Mouse (Mus musculus) neural tube, embryonic 13.5 days (tissue): ENCODE data around the gene Hes1. TPM values are rescaled to one million over a fixed set of nuclear protein-coding genes. Genes with fewer than 3 reads are reported as not detected.
A peak's percentile ranks its signal among the peaks of the same experiment; 100 is the strongest.

Experiments used
- ATAC-seq: fragments of 200-750 bp; cut with Nextera tagmentation; 2 replicates; pipeline ENCODE4 v1.8.0; 2017; ENCODE audit warnings: low read depth, mild to moderate bottlenecking, moderate TSS enrichment, moderate library complexity
- H3K27ac ChIP-seq: fragments of 300-500 bp; sonication (generic); replicated peaks from 2 replicates; pipeline ENCODE4 v1.5.1; 2015; ENCODE audit warnings: moderate library complexity, mild to moderate bottlenecking, inconsistent platforms
- H3K27me3 ChIP-seq: fragments of 300-500 bp; sonication (generic); 2 replicates; pipeline ENCODE4 v1.6.1; 2015; ENCODE audit warnings: mild to moderate bottlenecking, inconsistent platforms
- H3K36me3 ChIP-seq: fragments of 300-500 bp; sonication (generic); 2 replicates; pipeline ENCODE4 v1.6.1; 2015; ENCODE audit warnings: mild to moderate bottlenecking, inconsistent platforms
- H3K4me1 ChIP-seq: fragments of 300-500 bp; sonication (generic); replicated peaks from 2 replicates; pipeline ENCODE4 v1.6.1; 2015; ENCODE audit warnings: inconsistent platforms
- H3K4me2 ChIP-seq: fragments of 300-500 bp; sonication (generic); 2 replicates; pipeline ENCODE4 v1.6.1; 2015; ENCODE audit warnings: inconsistent platforms, mild to moderate bottlenecking, moderate library complexity
- H3K4me3 ChIP-seq: fragments of 300-500 bp; sonication (generic); 2 replicates; pipeline ENCODE4 v1.5.1; 2015; ENCODE audit warnings: mild to moderate bottlenecking, inconsistent platforms
- H3K9ac ChIP-seq: fragments of 300-500 bp; sonication (generic); 2 replicates; pipeline ENCODE4 v1.6.1; 2015; ENCODE audit warnings: moderate library complexity, mild to moderate bottlenecking, inconsistent platforms
- H3K9me3 ChIP-seq: fragments of 300-500 bp; sonication (generic); 2 replicates; pipeline ENCODE4 v1.6.1; 2016; ENCODE audit warnings: inconsistent platforms
- WGBS: fragments of 180-500 bp; shearing (Covaris S2); methylation state at CpG from one replicate; pipeline ENCODE4 v1.1.7; 2015; 5-methylcytosine and 5-hydroxymethylcytosine counted together
- polyA plus RNA-seq: library from polyadenylated mRNA; unstranded; fragments of >200 nt; fragmentation: Nextera tagmentation; extraction: Ambion mirVana; gene quantifications from 2 replicates; pipeline ENCODE4 v1.2.1, GENCODE M21; 2015

Gene Hes1
- polyA plus RNA-seq, 1 experiment from 2014 or later, result 19.4 TPM

DNA sequence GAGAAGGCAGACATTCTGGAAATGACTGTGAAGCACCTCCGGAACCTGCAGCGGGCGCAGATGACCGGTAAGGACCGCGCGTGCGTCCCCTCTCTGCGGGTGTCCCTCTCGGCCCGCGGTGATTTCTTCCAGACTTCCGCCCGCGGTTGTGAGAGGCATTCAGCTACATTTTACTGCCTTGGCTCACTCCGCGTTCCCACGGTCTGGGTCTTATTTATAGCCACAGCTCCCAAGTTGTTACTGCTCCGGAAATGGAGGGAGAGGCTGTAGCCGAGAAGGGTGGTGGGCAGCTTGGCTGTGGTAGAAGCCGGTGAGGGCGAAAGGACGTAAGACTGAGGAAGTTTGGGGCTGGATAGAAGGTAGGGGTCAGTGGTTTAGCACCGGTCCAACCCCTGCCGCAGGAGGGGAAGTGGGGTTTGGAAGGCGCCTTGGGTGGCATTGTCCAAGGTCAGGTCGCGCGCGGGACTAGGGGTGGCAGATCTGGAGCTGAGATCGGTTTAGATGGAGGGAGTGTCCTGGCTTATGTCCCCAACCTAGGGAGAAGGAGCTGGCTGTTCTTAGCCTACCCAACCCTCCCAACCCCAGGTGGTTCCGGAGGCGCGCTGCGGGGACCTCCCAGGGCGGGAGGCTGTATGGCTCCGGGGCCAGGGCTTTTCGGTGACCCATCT, 2.1 kb downstream of the Hes1 start:
- Histone ChIP-seq H3K4me1 (peaks cover 78% of the 10 kb centered on the region), H3K27me3 (peaks cover 43% of the 10 kb centered on the region), H3K9ac (peak overlapping the region; percentile 73), H3K4me2 (peak overlapping the region; percentile 95), H3K4me3 (peak overlapping the region; percentile 67), H3K36me3 (no peaks in the 10 kb centered on the region), H3K9me3 (no peaks in the 10 kb centered on the region), H3K27ac (peak overlapping the region; percentile 86)
- under 1% methylated on average over 38 of the region's 38 CpGs for WGBS
- ATAC-seq, result no peak

DNA sequence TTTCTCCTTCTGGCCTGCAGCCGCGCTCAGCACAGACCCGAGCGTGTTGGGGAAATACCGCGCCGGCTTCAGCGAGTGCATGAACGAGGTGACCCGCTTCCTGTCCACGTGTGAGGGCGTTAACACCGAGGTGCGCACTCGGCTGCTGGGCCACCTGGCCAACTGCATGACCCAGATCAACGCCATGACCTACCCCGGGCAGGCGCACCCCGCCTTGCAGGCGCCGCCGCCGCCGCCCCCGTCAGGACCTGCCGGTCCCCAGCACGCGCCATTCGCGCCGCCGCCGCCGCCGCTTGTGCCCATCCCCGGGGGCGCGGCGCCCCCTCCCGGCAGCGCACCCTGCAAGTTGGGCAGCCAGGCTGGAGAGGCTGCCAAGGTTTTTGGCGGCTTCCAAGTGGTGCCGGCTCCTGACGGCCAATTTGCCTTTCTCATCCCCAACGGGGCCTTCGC, 2.7 kb downstream of the Hes1 start:
- no peaks in the 10 kb centered on the region for H3K36me3 ChIP-seq
- peaks cover 72% of the 10 kb centered on the region for H3K4me1 ChIP-seq
- peaks cover 42% of the 10 kb centered on the region for H3K27me3 ChIP-seq
- peak overlapping the region; percentile 73 for H3K9ac ChIP-seq
- H3K9me3 ChIP-seq, result no peaks in the 10 kb centered on the region
- peak overlapping the region; percentile 86 for H3K27ac ChIP-seq
- ATAC-seq, result no peak
- peak overlapping the region; percentile 95 for H3K4me2 ChIP-seq
- WGBS, result under 1% methylated on average over 45 of the region's 46 CpGs
- H3K4me3 ChIP-seq, result peak overlapping the region; percentile 67

DNA sequence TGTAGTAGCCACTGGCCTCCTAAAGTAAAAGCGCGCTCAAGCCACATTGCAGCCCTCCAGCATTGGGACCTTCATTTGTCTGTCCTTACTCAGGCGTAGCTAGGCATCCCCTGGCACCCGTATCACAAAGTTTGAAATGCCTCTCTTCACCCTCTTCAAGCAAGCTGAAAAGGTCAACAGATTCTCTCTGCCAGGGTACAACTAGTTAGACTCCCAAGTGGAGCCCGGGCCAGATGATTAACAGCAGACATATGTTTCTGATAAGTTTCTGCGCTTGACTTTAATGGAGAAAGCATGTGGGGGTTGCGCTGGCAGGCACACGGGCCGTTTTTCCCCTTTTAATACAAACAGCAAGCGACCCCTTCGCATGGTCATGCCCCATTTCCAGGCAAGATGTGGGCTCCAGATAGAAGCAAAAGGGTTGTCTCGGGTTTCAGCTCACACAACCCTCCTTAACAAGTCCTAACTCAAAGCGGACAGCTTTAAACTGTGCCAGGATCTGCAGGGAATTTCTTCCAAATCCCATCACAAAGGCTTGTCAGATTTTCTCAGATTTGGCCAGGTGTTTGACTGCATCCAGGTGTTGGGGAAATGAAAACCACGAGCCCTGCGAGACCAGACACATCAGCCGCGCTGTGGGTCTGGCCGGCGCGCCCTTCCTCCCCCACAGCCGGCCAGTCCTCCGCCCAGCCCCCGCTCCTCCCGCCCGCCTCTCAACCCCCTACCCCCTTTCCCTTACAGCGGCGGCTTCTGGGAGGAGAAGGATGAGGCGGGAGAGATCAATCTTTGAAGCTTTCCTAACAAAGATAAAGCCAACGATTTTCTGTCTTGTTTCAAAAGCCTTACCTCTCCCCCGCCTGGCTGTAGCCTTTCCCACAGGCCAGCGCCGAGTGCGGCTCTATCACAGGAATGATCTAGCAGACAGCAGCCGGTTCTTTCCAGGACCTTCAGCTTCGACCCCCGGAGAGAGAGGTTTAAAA, 4.1 kb downstream of the Hes1 start:
- Histone ChIP-seq H3K27me3 (peaks cover 46% of the 10 kb centered on the region), H3K4me1 (peaks cover 58% of the 10 kb centered on the region)

GRCm38 (mm10) chr16:30069580-30069949, 5.4 kb downstream of the Hes1 start:
- peak overlapping the region; percentile 45 for H3K4me3 ChIP-seq
- no peaks in the 10 kb centered on the region for H3K36me3 ChIP-seq
- H3K27ac ChIP-seq, result peak overlapping the region; percentile 81
- peaks cover 59% of the 10 kb centered on the region for H3K27me3 ChIP-seq
- ATAC-seq, result peak; percentile 3; the same call in 1 of the 2 replicates
- peak overlapping the region; percentile 76 for H3K4me2 ChIP-seq
- H3K4me1 ChIP-seq, result peaks cover 54% of the 10 kb centered on the region
- peak overlapping the region; percentile 75; the same call in 1 of the 2 replicates for H3K9ac ChIP-seq
- WGBS, result 0% methylated on average over 4 of the region's 4 CpGs
- H3K9me3 ChIP-seq, result no peaks in the 10 kb centered on the region

More for the DNA sequence above, 4.1 kb downstream of the Hes1 start:
- no peaks in the 10 kb centered on the region for H3K9me3 ChIP-seq
- peak overlapping the region; percentile 33 for H3K27ac ChIP-seq
- no peaks in the 10 kb centered on the region for H3K36me3 ChIP-seq
- WGBS, result 2% methylated on average over 36 of the region's 36 CpGs
- ATAC-seq, result no peak
- peak overlapping the region; percentile 53 for H3K4me2 ChIP-seq
- peak overlapping the region; percentile 26 for H3K4me3 ChIP-seq
- peak overlapping the region; percentile 53 for H3K9ac ChIP-seq

GRCm38 (mm10) chr16:30069950-30070770, 6.0 kb downstream of the Hes1 start:
- H3K9me3 ChIP-seq, result no peaks in the 10 kb centered on the region
- ATAC-seq, result peak; percentile 65
- peak overlapping the region; percentile 75 for H3K9ac ChIP-seq
- H3K4me1 ChIP-seq, result peaks cover 52% of the 10 kb centered on the region
- H3K4me3 ChIP-seq, result peak overlapping the region; percentile 45
- under 1% methylated on average over 80 of the region's 82 CpGs for WGBS
- peaks cover 59% of the 10 kb centered on the region for H3K27me3 ChIP-seq
- H3K27ac ChIP-seq, result peak overlapping the region; percentile 81
- no peaks in the 10 kb centered on the region for H3K36me3 ChIP-seq
- peak overlapping the region; percentile 76 for H3K4me2 ChIP-seq

DNA sequence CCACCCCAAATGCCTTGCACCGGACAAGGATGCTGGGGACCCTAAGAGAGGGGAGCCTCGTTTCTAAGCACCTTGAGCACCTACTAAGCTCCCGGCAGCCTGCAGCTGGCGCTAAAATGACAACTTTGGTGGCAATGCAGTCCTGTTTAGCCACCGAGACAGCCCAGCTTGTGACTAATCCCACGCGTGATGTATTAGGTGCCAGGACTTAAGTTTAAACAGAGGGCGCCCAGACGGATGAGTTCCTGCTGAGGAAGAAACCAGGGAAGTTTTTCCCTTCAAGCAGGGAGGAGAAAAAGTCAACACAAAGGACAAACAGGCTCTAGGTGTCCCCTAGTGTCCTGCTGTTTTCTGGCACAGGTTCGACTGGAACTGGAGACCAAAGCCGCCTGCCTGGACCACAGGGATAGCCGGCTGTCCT, 6.6 kb downstream of the Hes1 start:
- no peak; the same call in 1 of the 2 replicates for ATAC-seq
- H3K27me3 ChIP-seq, result peaks cover 53% of the 10 kb centered on the region
- H3K4me3 ChIP-seq, result peak overlapping the region; percentile 45
- peaks cover 48% of the 10 kb centered on the region for H3K4me1 ChIP-seq
- no peaks in the 10 kb centered on the region for H3K36me3 ChIP-seq
- H3K27ac ChIP-seq, result peak overlapping the region; percentile 81
- no peaks in the 10 kb centered on the region for H3K9me3 ChIP-seq
- peak overlapping the region; percentile 76 for H3K4me2 ChIP-seq
- peak overlapping the region; percentile 75 for H3K9ac ChIP-seq
- WGBS, result 4% methylated on average over 12 of the region's 12 CpGs

DNA sequence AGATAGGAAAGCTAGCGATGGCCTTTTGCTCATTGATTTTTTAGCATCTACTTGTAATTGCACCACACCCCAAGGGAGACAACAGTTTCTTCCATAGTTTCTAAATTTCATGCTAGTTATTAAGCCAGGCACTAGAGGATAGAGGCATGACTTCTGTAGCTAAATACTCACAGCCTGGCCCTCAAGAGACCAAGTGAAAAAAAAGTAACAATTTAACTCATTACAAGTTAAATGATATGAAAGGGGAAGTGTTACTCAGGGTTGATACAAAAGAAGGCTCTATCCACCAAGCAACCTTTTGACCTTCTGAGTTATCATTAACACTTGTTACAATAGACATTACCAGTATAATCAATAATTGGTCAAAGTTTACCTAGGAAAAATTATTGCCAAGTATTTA, 9.1 kb downstream of the Hes1 start:
- peaks cover 26% of the 10 kb centered on the region for H3K4me1 ChIP-seq
- H3K4me2 ChIP-seq, result no peak overlapping the region
- no peak overlapping the region for H3K4me3 ChIP-seq
- H3K27ac ChIP-seq, result no peak overlapping the region
- H3K27me3 ChIP-seq, result peaks cover 43% of the 10 kb centered on the region
- H3K36me3 ChIP-seq, result no peaks in the 10 kb centered on the region
- no peaks in the 10 kb centered on the region for H3K9me3 ChIP-seq
- no peak overlapping the region for H3K9ac ChIP-seq
- ATAC-seq, result no peak
- 83% methylated on average over 1 of the region's 1 CpGs for WGBS

DNA sequence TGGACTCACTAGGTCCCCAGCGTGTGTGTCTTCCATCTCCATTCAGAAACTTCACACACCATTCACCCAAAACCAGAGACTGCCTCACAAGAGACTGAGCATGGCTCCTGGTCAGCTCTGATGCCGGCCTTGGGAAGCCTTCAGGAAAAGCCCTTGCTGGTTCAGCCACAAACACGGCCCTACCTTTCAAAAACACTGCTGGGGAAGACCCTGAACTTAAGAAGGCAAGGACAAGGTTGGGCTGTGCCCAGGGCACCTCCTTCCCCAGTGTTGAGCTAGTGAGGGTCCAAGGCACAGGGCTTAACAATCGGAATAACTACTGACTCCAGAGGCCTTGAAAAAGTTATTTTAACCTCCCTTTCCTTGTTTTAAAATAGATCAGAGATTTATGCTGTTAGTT, 17.3 kb downstream of the Hes1 start:
- Histone ChIP-seq H3K36me3 (no peaks in the 10 kb centered on the region), H3K4me2 (no peak overlapping the region), H3K9me3 (no peaks in the 10 kb centered on the region), H3K27me3 (peaks cover 10% of the 10 kb centered on the region), H3K9ac (no peak overlapping the region), H3K27ac (no peak overlapping the region), H3K4me1 (0 out of 2 replicates have a peak, but pooled peaks cover 1% of the 10 kb centered on the region), H3K4me3 (no peak overlapping the region)
- 68% methylated on average over 4 of the region's 4 CpGs for WGBS
- no peak for ATAC-seq

GRCm38 (mm10) chr16:30081980-30082379, 17.8 kb downstream of the Hes1 start:
- no peak overlapping the region for H3K9ac ChIP-seq
- H3K4me1 ChIP-seq, result 0 out of 2 replicates have a peak, but pooled peaks cover 6% of the 10 kb centered on the region
- H3K27ac ChIP-seq, result no peak overlapping the region
- ATAC-seq, result no peak
- WGBS, result 78% methylated on average over 4 of the region's 4 CpGs
- no peaks in the 10 kb centered on the region for H3K9me3 ChIP-seq
- H3K4me2 ChIP-seq, result no peak overlapping the region
- peaks cover 10% of the 10 kb centered on the region for H3K27me3 ChIP-seq
- no peaks in the 10 kb centered on the region for H3K36me3 ChIP-seq
- H3K4me3 ChIP-seq, result no peak overlapping the region

DNA sequence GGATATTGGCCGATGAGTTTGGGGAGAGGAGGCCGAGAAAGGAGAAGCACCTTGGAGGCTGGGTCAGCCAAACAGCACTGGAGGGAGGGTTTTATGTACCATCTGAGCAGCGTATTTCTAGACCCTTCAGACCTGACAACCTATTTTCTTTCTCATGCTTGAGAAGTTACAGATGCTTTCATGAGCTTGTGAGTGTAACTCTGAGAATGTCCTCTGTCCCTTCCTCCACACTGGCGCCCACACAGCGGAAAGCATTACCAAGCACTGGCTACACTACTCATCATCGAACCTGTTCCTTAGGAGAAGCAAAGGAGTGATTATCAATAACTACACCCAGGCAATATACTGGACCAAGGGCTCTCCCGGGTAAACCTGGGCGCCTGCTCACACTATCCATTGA, 18.8 kb downstream of the Hes1 start:
- 0 out of 2 replicates have a peak, but pooled peaks cover 6% of the 10 kb centered on the region for H3K4me1 ChIP-seq
- H3K9me3 ChIP-seq, result no peaks in the 10 kb centered on the region
- WGBS, result 92% methylated on average over 8 of the region's 8 CpGs
- H3K4me3 ChIP-seq, result no peak overlapping the region
- no peak for ATAC-seq
- peaks cover 10% of the 10 kb centered on the region for H3K27me3 ChIP-seq
- H3K4me2 ChIP-seq, result no peak overlapping the region
- no peak overlapping the region for H3K27ac ChIP-seq
- H3K9ac ChIP-seq, result no peak overlapping the region
- no peaks in the 10 kb centered on the region for H3K36me3 ChIP-seq

DNA sequence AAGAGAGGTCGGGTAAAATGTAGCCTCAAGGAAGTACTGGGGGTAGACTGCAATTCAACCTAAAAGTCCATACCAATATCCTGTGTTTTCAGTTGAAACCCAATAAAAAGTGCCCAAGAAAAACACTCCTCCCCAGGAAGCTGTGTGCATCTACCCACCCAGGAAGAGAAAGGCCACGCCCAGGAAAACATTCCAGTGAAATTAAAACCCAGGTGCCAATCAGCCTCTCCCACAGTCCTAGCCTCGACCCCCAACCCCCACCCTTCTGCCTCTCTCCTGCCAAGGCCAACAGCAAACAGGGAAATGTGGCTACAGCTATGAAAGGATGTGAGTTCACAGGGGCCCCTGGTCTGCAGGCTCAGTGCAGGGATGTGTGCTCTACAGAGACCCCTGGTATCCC, 19.4 kb downstream of the Hes1 start:
- peaks cover 10% of the 10 kb centered on the region for H3K27me3 ChIP-seq
- no peaks in the 10 kb centered on the region for H3K9me3 ChIP-seq
- no peak overlapping the region for H3K27ac ChIP-seq
- ATAC-seq, result no peak
- no peak overlapping the region for H3K4me3 ChIP-seq
- 70% methylated on average over 3 of the region's 3 CpGs for WGBS
- H3K4me2 ChIP-seq, result no peak overlapping the region
- H3K9ac ChIP-seq, result no peak overlapping the region
- no peaks in the 10 kb centered on the region for H3K36me3 ChIP-seq
- H3K4me1 ChIP-seq, result 0 out of 2 replicates have a peak, but pooled peaks cover 6% of the 10 kb centered on the region
